Mouse (Mus musculus) ES-E14 (cell line): ENCODE results near the gene Txlna.

Experiments
- CHD2 ChIP-seq: IDR thresholded peaks from 2 replicates; pipeline ENCODE4 v1.6.1; 2014; ENCODE audit warnings: mild to moderate bottlenecking, low read depth, low read length, inconsistent platforms
- HCFC1 ChIP-seq: IDR thresholded peaks from 2 replicates; pipeline ENCODE4 v1.6.1; 2012; ENCODE audit warnings: low read length, inconsistent platforms, borderline replicate concordance; ENCODE audit not compliant: insufficient read depth
- MAFK ChIP-seq: IDR thresholded peaks from 2 replicates; pipeline ENCODE4 v1.6.1; 2014; ENCODE audit warnings: mild to moderate bottlenecking, low read depth, low read length, inconsistent platforms; ENCODE audit not compliant: insufficient read depth
- ZC3H11A ChIP-seq: IDR thresholded peaks from 2 replicates; pipeline ENCODE4 v1.6.1; 2012; ENCODE audit warnings: low read depth, mild to moderate bottlenecking, inconsistent platforms, low read length, borderline replicate concordance

- TF ChIP-seq ZC3H11A, result no peak
- TF ChIP-seq CHD2, result no peak
- no peak for TF ChIP-seq HCFC1
- TF ChIP-seq MAFK, result no peak
Observed at GRCm38 (mm10) chr4:129608426-129609025, 32.3 kb downstream of the Txlna start.
